Mouse (Mus musculus): ENCODE data around the gene Diablo. TPM values are rescaled to one million over a fixed set of nuclear protein-coding genes. Genes with fewer than 3 reads are reported as not detected.

The Diablo gene
- polyA plus RNA-seq, 1 experiment: 65.9 TPM

DNA sequence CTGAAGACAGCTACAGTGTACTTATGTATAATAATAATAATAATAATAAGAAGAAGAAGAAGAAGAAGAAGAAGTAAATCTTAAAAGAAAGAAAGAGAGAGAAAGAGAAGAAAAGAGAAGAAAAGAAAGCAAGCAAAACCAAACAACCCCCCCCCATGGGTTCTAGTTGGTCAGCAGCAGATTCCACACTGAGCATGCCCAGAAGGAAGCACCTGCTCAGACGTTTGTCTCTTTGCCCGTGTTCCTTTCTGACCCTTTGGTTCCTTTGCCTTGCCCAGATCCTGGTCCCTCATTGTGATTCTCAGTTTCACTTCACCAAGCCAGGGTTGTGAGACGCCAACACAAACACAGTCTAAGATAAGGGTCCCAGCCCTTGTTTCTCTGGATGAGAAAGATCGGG lies 22.0 kb downstream of the Diablo start:
- DNase-seq (ENCODE audit: low read depth): no peak

DNA sequence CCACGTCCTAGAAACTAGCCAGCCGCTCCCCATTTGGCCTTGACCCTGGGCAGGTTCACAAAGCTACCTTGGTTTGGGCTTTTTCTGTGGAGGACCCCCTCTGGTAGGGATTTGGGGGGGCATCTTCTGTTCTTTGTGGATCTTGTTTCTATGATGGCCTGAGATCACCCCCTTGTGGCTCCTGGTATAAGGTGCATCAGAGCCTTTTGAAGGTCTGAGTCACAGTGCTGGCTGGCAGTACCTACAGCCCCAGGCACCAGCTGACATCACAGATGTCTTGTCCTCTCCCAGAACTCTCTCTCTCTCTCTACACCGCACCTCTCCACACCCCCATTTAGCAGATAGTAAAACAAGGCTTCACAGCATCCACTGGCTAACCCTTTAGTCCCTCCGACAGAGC lies 24.3 kb downstream of the Diablo start:
- DNase-seq (ENCODE audit: low read depth): no peak

DNA sequence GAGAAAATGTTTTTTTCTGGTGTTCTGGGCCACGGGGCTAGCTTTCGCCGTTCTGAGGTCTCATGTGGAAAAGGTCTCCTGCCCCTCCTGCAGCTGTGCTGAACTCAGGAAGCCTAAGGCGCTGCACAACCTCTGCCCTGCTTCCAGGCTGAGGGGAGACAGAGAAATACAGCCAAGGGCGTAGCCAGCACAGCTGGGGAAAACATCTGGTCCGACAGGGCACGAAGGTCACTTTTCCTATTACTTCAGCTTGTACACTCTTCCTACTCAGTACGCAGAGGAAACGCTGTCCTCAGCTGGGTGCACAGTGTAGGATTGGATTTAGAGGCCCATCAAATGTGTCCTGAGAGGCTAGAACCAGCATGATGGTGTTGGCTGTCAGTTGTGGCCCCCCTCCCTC lies 34.0 kb downstream of the Diablo start:
- DNase-seq (ENCODE audit: low read depth): no peak

DNA sequence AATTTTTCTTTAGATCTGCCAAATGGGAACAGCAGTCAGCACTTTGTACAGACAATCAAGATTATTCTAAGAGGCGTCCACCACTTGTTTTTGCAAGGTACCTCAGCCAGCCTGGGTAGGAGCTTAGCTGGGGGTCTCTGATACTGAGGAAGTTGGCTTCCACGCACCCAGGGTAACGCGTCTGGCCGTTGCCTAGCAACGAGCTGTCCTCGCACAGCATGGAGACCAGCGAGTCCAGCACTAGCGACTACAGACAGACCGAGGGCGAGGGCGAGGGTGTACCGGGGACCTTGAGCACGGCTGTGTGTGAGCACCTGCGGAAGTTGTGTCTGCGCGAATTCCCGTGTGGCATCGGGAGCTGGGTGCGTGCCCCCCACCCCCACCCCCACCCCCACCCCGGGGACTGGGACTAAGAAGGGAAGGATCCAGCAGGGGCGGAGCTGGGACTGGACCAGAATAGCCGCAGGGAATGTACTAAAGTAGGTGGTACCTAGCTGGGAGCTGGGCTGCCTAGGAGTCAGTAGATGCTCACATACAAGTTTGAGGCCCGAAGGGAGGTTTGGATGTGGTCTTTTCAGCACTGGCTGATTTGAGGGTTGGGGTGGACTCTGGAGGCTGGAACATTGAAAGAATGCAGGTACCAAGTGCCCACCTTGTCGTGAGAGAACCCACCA lies 34.7 kb downstream of the Diablo start, which contains the start of the genes Lrrc43 and Il31:
Gene Lrrc43 (plus strand): TSS at position 194 of the 674 bp plus-strand sequence.
Gene Il31 (minus strand): TSS at position 378 of the 674 bp plus-strand sequence.
- no peak for DNase-seq (ENCODE audit: low read depth)

DNA sequence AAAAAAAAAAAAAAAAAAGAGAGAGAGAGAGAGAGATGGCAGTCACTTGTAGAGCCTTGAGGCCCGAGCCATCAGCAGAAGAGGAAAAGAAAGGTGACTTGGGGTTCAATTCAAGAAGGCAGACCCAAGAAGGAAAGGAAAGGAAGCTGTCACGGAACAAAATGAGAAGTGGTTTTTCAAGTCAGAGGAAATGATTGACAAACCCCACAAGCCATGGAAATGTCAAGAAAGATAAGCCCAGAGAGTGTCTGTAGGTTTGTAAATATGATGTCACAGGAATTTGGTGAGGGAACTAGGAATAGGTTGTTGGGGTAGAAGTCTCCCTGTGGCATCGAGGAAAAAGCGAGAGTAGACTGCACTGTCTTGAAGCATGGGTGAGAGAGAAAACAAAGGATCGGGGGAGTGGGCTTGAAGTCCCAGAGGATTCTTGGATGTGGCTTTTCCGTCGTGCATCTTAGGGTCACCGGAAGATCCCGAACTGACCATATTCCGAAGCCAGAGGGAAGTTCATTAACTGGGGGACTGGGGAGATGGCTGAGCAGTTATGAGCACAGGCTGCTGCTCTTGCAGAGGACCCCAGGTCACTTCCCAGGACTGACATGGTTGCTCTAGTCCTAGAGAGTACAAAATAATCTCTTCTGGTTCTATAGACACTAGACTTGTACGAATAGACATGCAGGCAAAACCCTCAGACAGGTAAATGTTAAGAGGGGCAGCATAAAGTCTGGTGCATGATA lies 36.1 kb downstream of the Diablo start:
- no peak for DNase-seq (ENCODE audit: low read depth)

DNA sequence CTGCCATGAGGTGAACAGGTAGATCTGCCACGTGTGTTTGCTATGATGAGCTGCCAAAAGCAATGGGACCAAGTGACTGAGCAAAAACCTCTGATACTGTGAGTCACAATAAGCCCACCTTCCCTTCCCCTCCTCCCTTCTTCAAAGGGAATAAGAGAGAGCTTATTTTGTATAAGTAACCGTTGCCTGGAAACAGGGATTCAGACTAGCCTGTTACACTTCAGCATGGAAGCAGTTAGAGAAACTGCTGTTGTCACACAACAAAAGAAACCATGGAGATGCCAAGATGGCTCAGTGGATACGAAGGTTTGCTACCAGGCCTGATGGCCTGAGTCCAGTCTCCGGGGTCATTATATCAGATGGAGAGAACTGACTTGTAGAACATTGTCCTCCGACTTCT lies 50.2 kb downstream of the Diablo start:
- no peak for DNase-seq (ENCODE audit: low read depth)

DNA sequence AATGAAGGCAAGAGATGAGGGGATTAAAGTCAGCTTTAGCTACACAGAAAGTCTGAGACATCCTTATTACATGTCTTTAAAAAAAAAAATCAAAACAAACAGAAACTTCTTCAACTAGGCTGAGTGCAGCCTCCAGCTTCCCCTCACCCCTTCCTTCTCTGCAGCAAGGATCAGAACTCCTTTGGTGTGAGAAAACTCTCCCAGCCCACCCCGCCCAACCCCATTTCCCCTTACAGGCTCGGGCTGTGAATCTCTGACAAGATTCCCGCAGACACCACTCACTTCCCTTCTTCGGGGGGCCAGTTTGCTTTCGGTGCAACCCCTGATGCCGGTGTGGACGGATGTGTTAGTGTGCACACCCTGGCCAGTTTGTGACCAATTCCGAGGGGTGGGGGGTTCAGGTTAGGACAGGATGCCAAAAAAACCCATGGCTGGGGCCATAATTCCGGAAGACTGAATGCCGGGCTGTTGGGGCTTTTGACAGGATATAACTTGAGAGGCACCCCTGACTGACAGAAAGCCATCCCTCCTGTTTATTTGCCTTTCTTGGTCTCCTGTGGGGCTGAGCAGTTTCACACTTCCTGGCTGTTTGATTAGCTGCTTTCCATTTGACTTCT lies 53.1 kb downstream of the Diablo start:
- no peak for DNase-seq (ENCODE audit: low read depth)

DNA sequence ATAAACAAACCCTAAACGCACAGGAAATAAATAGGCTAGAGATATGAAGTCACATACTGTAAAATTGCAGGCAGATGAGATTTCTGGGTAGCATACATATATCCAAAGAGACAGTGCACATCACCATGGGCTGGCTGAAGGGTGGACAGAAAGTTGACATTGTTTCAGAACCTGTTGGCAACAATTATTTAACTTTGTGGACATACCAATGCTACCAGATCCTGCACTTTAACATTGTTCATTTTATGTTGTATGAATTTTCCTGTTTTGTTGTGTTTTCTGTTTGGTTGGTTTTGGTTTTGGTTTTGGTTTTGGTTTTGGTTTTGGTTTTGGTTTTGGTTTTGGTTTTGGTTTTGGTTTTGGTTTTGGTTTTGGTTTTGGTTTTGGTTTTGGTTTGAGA lies 59.3 kb downstream of the Diablo start:
- DNase-seq (ENCODE audit: low read depth): no peak

DNA sequence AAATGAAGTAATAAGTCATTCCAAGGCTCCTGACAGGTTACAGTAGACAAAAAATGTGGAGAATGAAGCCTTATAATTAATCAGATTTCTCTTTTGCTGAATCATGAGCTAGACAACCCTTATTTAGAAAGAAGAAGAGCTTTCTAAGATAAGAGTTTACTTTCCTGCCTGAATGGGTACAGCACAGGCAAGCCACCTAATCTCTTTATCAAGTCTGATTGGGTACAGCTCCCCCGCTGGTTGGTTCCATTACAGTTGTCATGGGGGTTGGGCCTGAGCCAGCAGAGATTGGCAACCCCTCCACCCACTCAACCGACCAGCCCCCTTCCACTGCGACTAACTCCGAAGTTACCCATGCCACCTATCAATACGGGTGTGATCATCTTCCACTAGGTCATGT lies 62.6 kb downstream of the Diablo start:
- no peak for DNase-seq (ENCODE audit: low read depth)

Other genes with a start within 250 kb of the Diablo start
- 10.2 and 14.7 TPM in 2 replicates for gene Bcl7a, start 180.3 kb downstream of the Diablo start, polyA plus RNA-seq (2012; rRNA removed)
- 33.4 and 37.9 TPM in 2 replicates for gene Mlxip, start 129.4 kb downstream of the Diablo start, polyA plus RNA-seq (2012; rRNA removed)
- gene Lrrc43, start 34.9 kb downstream of the Diablo start, polyA plus RNA-seq (2012; rRNA removed): 0.53 and 0.79 TPM in 2 replicates
- gene Il31, start 34.7 kb downstream of the Diablo start, polyA plus RNA-seq (2012; rRNA removed): not detected in 2 replicates
- 0.41 and 0.42 TPM in 2 replicates for gene B3gnt4, start 13.7 kb downstream of the Diablo start, polyA plus RNA-seq (2012; rRNA removed)
- gene Gm49027, start 1.3 kb upstream of the Diablo start, polyA plus RNA-seq (2012; rRNA removed): 0.53 and 1.4 TPM in 2 replicates
- gene Vps33a, start 48.9 kb upstream of the Diablo start, polyA plus RNA-seq (2012; rRNA removed): 20.7 and 22.1 TPM in 2 replicates
- 20.2 and 23.4 TPM in 2 replicates for gene Clip1, start 160.4 kb upstream of the Diablo start, polyA plus RNA-seq (2012; rRNA removed)
- 17.4 and 19.4 TPM in 2 replicates for gene Zcchc8, start 196.9 kb upstream of the Diablo start, polyA plus RNA-seq (2012; rRNA removed)
- 11.9 and 13.3 TPM in 2 replicates for gene Rsrc2, start 225.2 kb upstream of the Diablo start, polyA plus RNA-seq (2012; rRNA removed)
- 0.80 and 1.7 TPM in 2 replicates for gene Kntc1, start 225.5 kb upstream of the Diablo start, polyA plus RNA-seq (2012; rRNA removed)

All from gonadal fat pad, adult 2 months (tissue).